Mouse (Mus musculus): ENCODE measurements at regions not wholly inside any gene's neighbourhood (a gene's known extent, or its start where the extent isn't known, plus 50 kb on each side); places are given as distances from the start of the nearest gene placed in this dataset.

GRCm38 (mm10) chr9:83726979-83727378, 79.1 kb downstream of the Elovl4 start:
- TF ChIP-seq MYOG (IDR thresholded peaks at IDR 0.05; ENCODE audit: control insufficient read depth in 1 of 3, insufficient read depth in 1 of 3, insufficient read length in 2 of 3, low read depth in 2 of 3) (no peak), POLR2A (IDR thresholded peaks at IDR 0.05; ENCODE audit: insufficient read length, low read depth) (no peak), TCF3 (IDR thresholded peaks at IDR 0.05; ENCODE audit: insufficient read length, low read depth) (no peak), MAX (IDR thresholded peaks at IDR 0.05; ENCODE audit: low read depth) (no peak), SRF (IDR thresholded peaks at IDR 0.05; ENCODE audit: control insufficient read depth, insufficient read length, low read depth) (no peak), E2F4 (IDR thresholded peaks at IDR 0.05; ENCODE audit: insufficient read depth) (no peak), POLR2AphosphoS2 (IDR thresholded peaks at IDR 0.05; ENCODE audit: insufficient read length, low read depth) (no peak), REST (IDR thresholded peaks at IDR 0.05; ENCODE audit: insufficient read depth, insufficient read length) (no peak)

Data from myocyte (in vitro differentiated cells).